Mouse (Mus musculus) embryonic fibroblast, embryonic 13.5 days (primary cell): Measurements from ENCODE around the gene Slc7a6. TPM values are rescaled to one million over a fixed set of nuclear protein-coding genes. Genes with fewer than 3 reads are reported as not detected.

Experiments
- H3K27ac ChIP-seq: 2 replicates; pipeline ENCODE4 v1.5.1; 2012; ENCODE audit warnings: low read length, control low read depth, inconsistent platforms; ENCODE audit not compliant: insufficient read depth
- H3K4me1 ChIP-seq: 2 replicates; pipeline ENCODE4 v1.6.1; 2011; ENCODE audit warnings: low read length; ENCODE audit not compliant: control insufficient read depth, insufficient read depth
- H3K4me3 ChIP-seq: 2 replicates; pipeline ENCODE4 v1.5.1; 2011; ENCODE audit warnings: mild to moderate bottlenecking, control low read depth, low read length; ENCODE audit not compliant: insufficient read depth
- CTCF ChIP-seq: IDR thresholded peaks from 2 replicates; pipeline ENCODE4 v1.5.1; 2011; ENCODE audit warnings: mild to moderate bottlenecking, control low read depth, low read length, moderate library complexity, borderline replicate concordance; ENCODE audit not compliant: insufficient read depth
- POLR2A ChIP-seq: IDR thresholded peaks from 2 replicates; pipeline ENCODE4 v1.6.1; 2011; ENCODE audit warnings: low read depth, mild to moderate bottlenecking, control low read depth, low read length, moderate library complexity
- polyA plus RNA-seq: library from polyadenylated mRNA; stranded (reverse); fragments of >200 nt; gene quantifications from 2 replicates; pipeline ENCODE4 v1.2.4, GENCODE M21; 2011; ENCODE audit warnings: low read depth; ENCODE audit not compliant: missing spikeins, insufficient read length

Gene Slc7a6
- polyA plus RNA-seq, 1 experiment: 57.4 TPM

- TF ChIP-seq POLR2A: no peak
- no peak for TF ChIP-seq CTCF
- Histone ChIP-seq H3K4me3 (no peak overlapping the region), H3K27ac (no peak overlapping the region), H3K4me1 (no peaks in the 10 kb centered on the region)
Measured at GRCm38 (mm10) chr8:106132356-106132755, 36.3 kb upstream of the Slc7a6 start.

- Histone ChIP-seq H3K4me1 (no peaks in the 10 kb centered on the region), H3K27ac (no peak overlapping the region), H3K4me3 (no peak overlapping the region)
- no peak for TF ChIP-seq POLR2A
- no peak for TF ChIP-seq CTCF
Measured at GRCm38 (mm10) chr8:106133526-106133925, 35.1 kb upstream of the Slc7a6 start.

GRCm38 (mm10) chr8:106133946-106134345 lies 34.7 kb upstream of the Slc7a6 start:
- no peak for TF ChIP-seq CTCF
- no peak for TF ChIP-seq POLR2A
- no peaks in the 10 kb centered on the region for H3K4me1 ChIP-seq
- H3K4me3 ChIP-seq: no peak overlapping the region
- no peak overlapping the region for H3K27ac ChIP-seq

- Histone ChIP-seq H3K4me1 (no peaks in the 10 kb centered on the region), H3K4me3 (no peak overlapping the region), H3K27ac (no peak overlapping the region)
- TF ChIP-seq POLR2A (no peak), CTCF (no peak)
Measured at GRCm38 (mm10) chr8:106134751-106135571, 33.7 kb upstream of the Slc7a6 start.

- H3K27ac ChIP-seq: no peak overlapping the region
- H3K4me1 ChIP-seq: no peaks in the 10 kb centered on the region
- H3K4me3 ChIP-seq: peak overlapping the region; percentile 30; the same call in 1 of the 2 replicates
- TF ChIP-seq CTCF: no peak
Measured at GRCm38 (mm10) chr8:106135672-106136071, 33.0 kb upstream of the Slc7a6 start.

- TF ChIP-seq POLR2A (no peak; the same call in none of the 2 replicates), CTCF (no peak)
- Histone ChIP-seq H3K4me1 (no peaks in the 10 kb centered on the region), H3K4me3 (peak within 1 kb of the TSS; percentile 71), H3K27ac (peak within 1 kb of the TSS; percentile 51)
Measured at GRCm38 (mm10) chr8:106136156-106137130, 32.2 kb upstream of the Slc7a6 start, which contains the start of gene Esrp2. TSS of gene Esrp2 (minus strand) at chr8:106136974.

- Histone ChIP-seq H3K4me1 (no peaks in the 10 kb centered on the region), H3K27ac (peak overlapping the region; percentile 51), H3K4me3 (peak overlapping the region; percentile 71)
- TF ChIP-seq POLR2A (no peak), CTCF (no peak)
Measured at GRCm38 (mm10) chr8:106137218-106137905, 31.3 kb upstream of the Slc7a6 start.

GRCm38 (mm10) chr8:106137906-106138477 lies 30.7 kb upstream of the Slc7a6 start:
- peak; percentile 97 for TF ChIP-seq POLR2A
- no peak for TF ChIP-seq CTCF
- Histone ChIP-seq H3K4me3 (peak overlapping the region; percentile 71), H3K27ac (peak overlapping the region; percentile 77), H3K4me1 (no peaks in the 10 kb centered on the region)

GRCm38 (mm10) chr8:106138616-106139015 lies 30.0 kb upstream of the Slc7a6 start:
- no peak; the same call in 1 of the 2 replicates for TF ChIP-seq POLR2A
- TF ChIP-seq CTCF: no peak
- Histone ChIP-seq H3K27ac (peak overlapping the region; percentile 77), H3K4me1 (no peaks in the 10 kb centered on the region), H3K4me3 (peak overlapping the region; percentile 71)
